Mouse (Mus musculus): ENCODE data around the gene Cadm3.

DNA sequence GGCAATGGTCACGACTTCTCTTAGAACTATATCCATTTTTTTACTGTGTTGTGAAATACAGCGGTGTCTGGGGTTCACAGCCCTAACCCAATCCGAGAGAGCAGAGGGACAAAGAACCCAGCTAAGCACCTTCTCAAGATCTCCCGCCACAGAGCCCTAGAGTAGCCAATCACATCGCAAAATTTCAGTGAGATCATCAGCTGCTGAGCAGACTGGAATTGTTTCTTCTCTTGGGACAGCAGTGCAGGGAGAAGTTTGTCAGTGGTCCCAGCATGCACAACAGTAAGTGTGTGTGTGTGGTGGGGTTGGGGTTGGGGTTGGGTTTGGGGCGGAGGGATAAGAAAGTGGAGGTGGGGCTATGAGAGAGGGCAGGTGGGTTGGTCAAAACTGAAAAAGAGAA lies 17.5 kb downstream of the Cadm3 start:
- TF ChIP-seq CTCF (IDR thresholded peaks at IDR 0.05; ENCODE audit: borderline replicate concordance, insufficient read depth, low read depth, low read length) (no peak), POLR2A (IDR thresholded peaks at IDR 0.05; ENCODE audit: borderline replicate concordance, insufficient read depth, low read length) (no peak)

Data from cerebellum, adult 2 months (tissue).